Mouse (Mus musculus) liver, embryonic 14.5 days (tissue): ENCODE data around the gene Gpx4.

Experiments used
- CTCF ChIP-seq: IDR thresholded peaks from 2 replicates; pipeline ENCODE4 v1.5.1; 2016; ENCODE audit warnings: antibody characterized with exemption, low read depth, control low read depth
- EP300 ChIP-seq: IDR thresholded peaks from 2 replicates; pipeline ENCODE4 v1.6.1; 2016; ENCODE audit warnings: antibody characterized with exemption, low read depth

DNA sequence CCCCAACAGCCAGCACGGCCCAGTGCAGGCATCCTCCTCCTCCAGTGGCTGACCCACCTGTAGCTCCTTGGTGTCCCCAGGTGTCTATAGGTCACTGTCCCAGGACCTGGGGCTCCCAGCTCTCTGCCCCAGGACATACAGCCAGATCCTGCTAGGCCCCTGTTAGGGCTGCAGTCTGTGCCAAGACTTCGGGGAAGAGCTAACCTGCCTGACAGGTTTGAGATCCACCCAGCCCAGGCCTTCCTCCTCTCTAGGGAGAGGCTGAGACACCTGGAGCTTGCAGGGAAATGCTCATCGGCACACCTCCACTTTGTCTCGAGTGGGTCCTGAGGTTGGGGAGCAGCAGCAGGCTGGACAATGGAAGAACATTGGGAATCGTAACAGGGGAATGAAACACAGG, 59.0 kb downstream of the Gpx4 start:
- TF ChIP-seq CTCF, result no peak
- TF ChIP-seq EP300, result no peak
